Mouse (Mus musculus): ENCODE results near the gene Ctss. TPM values are rescaled to one million over a fixed set of nuclear protein-coding genes. Genes with fewer than 3 reads are reported as not detected.

Ctss gene
- polyA plus RNA-seq, 1 experiment from 2014 or later, result 32.5 TPM

DNA sequence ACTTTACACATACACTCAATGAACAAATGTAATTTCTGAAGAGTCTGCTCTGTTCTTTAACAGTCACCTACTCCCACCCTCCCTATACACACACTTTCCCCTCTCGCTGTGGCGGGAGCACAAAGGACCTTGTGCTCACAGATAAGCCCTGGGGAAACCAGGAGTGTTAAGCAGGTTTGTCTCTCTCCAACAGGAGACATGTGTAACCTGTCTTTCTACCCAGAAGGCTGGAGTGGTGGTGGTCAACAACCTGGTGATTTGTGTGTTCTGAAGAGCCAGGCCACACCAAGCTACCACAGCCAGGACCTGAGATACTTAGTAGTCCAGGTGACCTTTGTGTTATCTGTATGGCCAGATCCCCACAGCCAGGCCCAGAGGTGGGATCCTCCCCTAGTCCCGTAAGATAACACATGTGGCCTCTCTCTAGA is 10.0 kb upstream of the Ctss start:
- H3K9ac ChIP-seq, result no peak overlapping the region
- no peaks in the 10 kb centered on the region for H3K27me3 ChIP-seq (replicated peaks)
- 69% methylated on average over 3 of the region's 3 CpGs for WGBS
- peak; percentile 82 for ATAC-seq (ENCODE audit: insufficient read depth, low FRiP score, low read depth)
- H3K27ac ChIP-seq, result no peak overlapping the region
- H3K4me3 ChIP-seq (replicated peaks), result no peak overlapping the region
- H3K36me3 ChIP-seq, result no peaks in the 10 kb centered on the region
- no peak overlapping the region for H3K4me2 ChIP-seq
- H3K9me3 ChIP-seq, result no peaks in the 10 kb centered on the region
- 0 out of 2 replicates have a peak, but pooled peaks cover 2% of the 10 kb centered on the region for H3K4me1 ChIP-seq

DNA sequence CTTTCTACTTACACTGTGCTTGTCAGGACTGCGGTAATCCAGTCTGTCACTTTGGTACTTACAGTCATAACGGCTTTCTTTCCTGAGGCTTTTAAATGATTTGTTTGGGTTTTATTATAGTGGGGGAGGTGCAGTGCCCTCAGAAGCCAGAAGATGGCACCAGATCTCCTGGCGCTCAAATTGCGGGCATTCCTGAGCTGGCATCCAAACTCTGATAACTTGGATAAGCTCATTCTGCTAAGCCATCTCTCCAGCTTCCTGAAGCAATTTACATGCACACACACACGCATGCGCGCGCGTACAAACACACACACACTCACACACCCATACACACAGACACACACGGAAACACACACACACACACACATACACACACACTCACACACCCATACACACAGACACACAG is 9.1 kb upstream of the Ctss start:
- Histone ChIP-seq H3K4me2 (no peak overlapping the region), H3K9ac (no peak overlapping the region), H3K4me3 (replicated peaks) (no peak overlapping the region), H3K36me3 (no peaks in the 10 kb centered on the region), H3K27ac (no peak overlapping the region), H3K9me3 (no peaks in the 10 kb centered on the region), H3K4me1 (0 out of 2 replicates have a peak, but pooled peaks cover 2% of the 10 kb centered on the region), H3K27me3 (replicated peaks) (no peaks in the 10 kb centered on the region)
- WGBS, result 14% methylated on average over 10 of the region's 10 CpGs
- no peak for ATAC-seq (ENCODE audit: insufficient read depth, low FRiP score, low read depth)

DNA sequence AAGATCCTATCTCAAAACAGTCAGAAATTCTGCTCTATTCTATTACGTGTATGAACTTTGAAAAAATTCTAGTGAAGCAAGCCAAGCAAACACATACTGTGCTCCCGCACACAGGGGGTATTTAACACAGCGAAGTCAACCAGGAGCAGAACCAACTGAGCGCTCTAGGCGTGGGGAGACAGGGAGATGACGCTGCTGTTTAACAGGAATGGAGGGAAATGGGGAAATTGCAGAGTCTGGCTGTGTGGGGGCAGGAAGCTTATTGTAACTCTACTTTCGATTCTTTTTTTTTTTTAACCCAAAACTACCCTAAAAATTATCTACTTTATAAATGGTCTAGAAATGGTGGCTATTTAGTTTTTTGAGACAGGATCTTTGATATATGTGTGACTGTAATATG is 7.7 kb upstream of the Ctss start:
- no peak for ATAC-seq (ENCODE audit: insufficient read depth, low FRiP score, low read depth)
- H3K27ac ChIP-seq, result 0 out of 2 replicates have a peak overlapping the region, but pooled peaks have one; percentile 19
- 0 out of 2 replicates have a peak, but pooled peaks cover 2% of the 10 kb centered on the region for H3K4me1 ChIP-seq

DNA sequence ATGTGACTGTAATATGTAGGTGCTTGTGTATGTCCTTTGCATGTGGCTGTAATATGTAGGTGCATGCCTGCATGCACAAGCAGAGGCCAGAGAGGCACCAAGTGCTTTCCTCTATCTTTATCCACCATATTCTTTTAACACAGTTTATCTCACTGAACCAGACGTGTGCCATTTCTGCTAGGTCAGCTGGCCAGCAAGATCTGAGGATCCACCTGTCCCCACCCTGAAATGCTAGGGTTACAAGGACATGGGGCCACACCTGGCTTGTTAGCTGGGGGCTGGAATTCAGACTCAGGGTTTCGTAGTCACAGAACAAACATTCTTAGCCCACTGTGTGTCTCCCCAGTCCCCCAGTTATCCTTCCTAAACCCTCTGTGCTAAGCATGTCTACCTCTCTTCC is 7.3 kb upstream of the Ctss start:
- ATAC-seq (ENCODE audit: insufficient read depth, low FRiP score, low read depth), result peak; percentile 82; the same call in 1 of the 2 replicates
- H3K4me2 ChIP-seq, result no peak overlapping the region

More for the DNA sequence above, 7.7 kb upstream of the Ctss start:
- Histone ChIP-seq H3K27me3 (replicated peaks) (no peaks in the 10 kb centered on the region), H3K4me2 (no peak overlapping the region), H3K4me3 (replicated peaks) (no peak overlapping the region), H3K36me3 (no peaks in the 10 kb centered on the region), H3K9me3 (no peaks in the 10 kb centered on the region), H3K9ac (no peak overlapping the region)
- 74% methylated on average over 7 of the region's 7 CpGs for WGBS

DNA sequence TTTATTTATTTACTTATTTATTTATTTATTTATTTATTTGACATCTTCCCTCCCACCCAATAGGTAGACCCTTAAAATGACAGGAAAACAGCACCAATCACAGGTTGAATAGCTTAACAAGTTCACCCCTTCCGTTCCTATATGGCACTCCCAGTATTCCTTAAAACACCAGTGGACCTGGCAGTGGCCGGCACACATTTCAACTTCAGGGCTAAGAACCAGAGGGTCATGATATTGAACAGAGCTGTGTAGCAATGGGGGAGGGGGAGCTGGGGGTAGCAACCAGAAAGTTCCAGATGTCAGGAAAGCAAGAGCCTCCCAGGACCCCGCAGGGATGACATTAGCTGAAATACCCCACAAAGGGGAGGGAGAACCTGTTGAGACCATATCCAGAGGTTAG is 6.5 kb upstream of the Ctss start:
- Histone ChIP-seq H3K27me3 (replicated peaks) (no peaks in the 10 kb centered on the region), H3K4me3 (replicated peaks) (no peak overlapping the region), H3K9ac (no peak overlapping the region), H3K4me1 (0 out of 2 replicates have a peak, but pooled peaks cover 2% of the 10 kb centered on the region), H3K36me3 (no peaks in the 10 kb centered on the region), H3K27ac (no peak overlapping the region), H3K9me3 (no peaks in the 10 kb centered on the region), H3K4me2 (no peak overlapping the region)
- whole genome bisulfite sequencing, result 92% methylated on average over 3 of the region's 3 CpGs
- no peak for ATAC-seq (ENCODE audit: insufficient read depth, low FRiP score, low read depth)

More for the DNA sequence above, 7.3 kb upstream of the Ctss start:
- no peak overlapping the region for H3K27ac ChIP-seq
- H3K9ac ChIP-seq, result no peak overlapping the region
- H3K4me3 ChIP-seq (replicated peaks), result no peak overlapping the region
- H3K4me1 ChIP-seq, result 0 out of 2 replicates have a peak, but pooled peaks cover 2% of the 10 kb centered on the region
- H3K9me3 ChIP-seq, result no peaks in the 10 kb centered on the region
- WGBS, result 50% methylated on average over 2 of the region's 2 CpGs
- no peaks in the 10 kb centered on the region for H3K36me3 ChIP-seq
- no peaks in the 10 kb centered on the region for H3K27me3 ChIP-seq (replicated peaks)

DNA sequence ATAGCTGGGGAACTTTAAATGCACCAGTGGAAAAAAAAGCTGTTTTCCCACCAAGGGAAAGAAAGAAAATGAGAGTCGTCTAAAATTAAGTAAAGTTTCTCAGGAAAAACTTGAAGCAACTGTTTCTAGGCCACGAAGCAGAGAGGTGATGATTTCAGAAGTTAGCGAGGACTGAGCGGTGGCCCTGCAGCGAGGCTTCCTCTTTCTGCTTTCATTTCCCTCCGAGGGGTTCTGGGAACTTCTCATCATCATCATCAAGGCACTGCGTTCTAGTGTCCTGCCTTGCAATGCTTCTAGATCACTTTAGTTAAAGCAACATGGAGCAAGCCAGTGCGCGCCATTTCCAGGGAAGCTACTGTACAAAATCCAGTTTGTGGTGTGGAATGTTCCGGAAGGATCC is 5.4 kb upstream of the Ctss start:
- ATAC-seq (ENCODE audit: insufficient read depth, low FRiP score, low read depth), result no peak
- Histone ChIP-seq H3K4me3 (replicated peaks) (no peak overlapping the region), H3K4me1 (0 out of 2 replicates have a peak, but pooled peaks cover 2% of the 10 kb centered on the region), H3K9me3 (no peaks in the 10 kb centered on the region), H3K36me3 (no peaks in the 10 kb centered on the region), H3K27ac (no peak overlapping the region), H3K27me3 (replicated peaks) (no peaks in the 10 kb centered on the region), H3K4me2 (no peak overlapping the region), H3K9ac (no peak overlapping the region)
- 79% methylated on average over 10 of the region's 10 CpGs for WGBS

DNA sequence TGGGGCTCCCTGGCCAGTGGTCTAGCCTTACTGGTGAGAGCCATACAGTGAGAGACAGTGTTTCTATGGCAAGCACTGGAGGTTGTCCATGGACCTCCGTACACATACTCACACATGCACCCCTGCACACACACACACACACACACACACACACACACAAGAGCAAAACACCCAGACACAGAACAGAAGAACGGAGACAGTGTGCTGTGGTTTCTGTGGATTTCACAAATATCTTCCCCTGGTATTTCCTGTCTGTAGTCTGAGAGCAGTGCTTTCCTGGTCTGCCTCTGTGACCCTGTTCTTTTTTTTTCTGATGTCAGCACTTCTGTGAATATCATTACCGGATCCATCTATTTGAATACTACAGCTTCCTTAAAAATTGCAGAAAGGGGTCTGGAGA is 2.9 kb upstream of the Ctss start:
- no peak overlapping the region for H3K4me2 ChIP-seq
- 48% methylated on average over 3 of the region's 3 CpGs for WGBS
- no peaks in the 10 kb centered on the region for H3K9me3 ChIP-seq
- H3K27ac ChIP-seq, result no peak overlapping the region
- H3K9ac ChIP-seq, result no peak overlapping the region
- H3K4me3 ChIP-seq (replicated peaks), result no peak overlapping the region
- no peak for ATAC-seq (ENCODE audit: insufficient read depth, low FRiP score, low read depth)
- H3K4me1 ChIP-seq, result no peaks in the 10 kb centered on the region
- no peaks in the 10 kb centered on the region for H3K27me3 ChIP-seq (replicated peaks)
- H3K36me3 ChIP-seq, result no peaks in the 10 kb centered on the region

DNA sequence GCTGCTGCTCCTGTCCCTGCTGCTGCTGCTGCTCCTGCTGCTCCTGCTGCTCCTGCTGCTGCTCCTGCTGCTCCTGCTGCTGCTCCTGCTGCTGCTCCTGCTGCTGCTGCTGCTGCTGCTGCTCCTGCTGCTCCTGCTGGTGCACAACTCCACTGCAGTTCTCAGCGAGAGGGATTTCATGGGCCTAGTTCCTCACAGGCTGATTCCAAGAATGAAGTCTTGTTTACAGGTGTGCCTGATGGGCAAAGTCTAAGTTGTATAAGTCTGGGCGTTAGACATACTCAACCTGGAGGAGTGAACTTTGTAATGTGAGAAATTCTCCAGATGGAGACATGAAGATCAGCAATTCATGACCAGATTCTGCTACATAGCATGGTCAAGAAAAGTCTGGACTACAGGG is 1.9 kb upstream of the Ctss start:
- Histone ChIP-seq H3K9ac (no peak overlapping the region), H3K4me3 (replicated peaks) (no peak overlapping the region), H3K4me2 (no peak overlapping the region), H3K4me1 (no peaks in the 10 kb centered on the region), H3K36me3 (no peaks in the 10 kb centered on the region), H3K9me3 (no peaks in the 10 kb centered on the region), H3K27ac (no peak overlapping the region), H3K27me3 (replicated peaks) (no peaks in the 10 kb centered on the region)
- WGBS, result 49% methylated on average over 2 of the region's 2 CpGs
- ATAC-seq (ENCODE audit: insufficient read depth, low FRiP score, low read depth), result no peak

DNA sequence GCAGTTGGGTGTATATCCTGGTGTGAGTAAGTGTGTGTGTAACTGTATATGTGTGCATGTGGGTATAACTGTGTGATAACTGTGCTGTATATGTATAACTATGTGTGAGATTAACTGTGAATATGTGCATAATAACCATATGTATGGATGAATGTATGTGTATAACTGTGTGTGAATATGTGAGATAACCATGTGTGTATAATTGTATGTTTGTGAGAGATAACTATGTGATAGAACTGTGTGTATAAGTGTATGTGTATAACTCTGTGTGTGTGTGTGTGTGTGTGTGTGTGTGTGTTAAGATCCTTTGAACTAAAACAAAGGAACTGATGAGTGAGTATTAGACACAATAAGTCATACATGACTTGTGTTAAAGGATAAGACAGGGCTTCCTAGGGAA is 475 bp upstream of the Ctss start:
- Histone ChIP-seq H3K4me1 (no peaks in the 10 kb centered on the region), H3K4me2 (no peak overlapping the region), H3K9ac (no peak overlapping the region), H3K36me3 (no peaks in the 10 kb centered on the region), H3K4me3 (replicated peaks) (no peak overlapping the region), H3K27ac (no peak overlapping the region), H3K9me3 (no peaks in the 10 kb centered on the region), H3K27me3 (replicated peaks) (no peaks in the 10 kb centered on the region)
- ATAC-seq (ENCODE audit: insufficient read depth, low FRiP score, low read depth), result no peak

DNA sequence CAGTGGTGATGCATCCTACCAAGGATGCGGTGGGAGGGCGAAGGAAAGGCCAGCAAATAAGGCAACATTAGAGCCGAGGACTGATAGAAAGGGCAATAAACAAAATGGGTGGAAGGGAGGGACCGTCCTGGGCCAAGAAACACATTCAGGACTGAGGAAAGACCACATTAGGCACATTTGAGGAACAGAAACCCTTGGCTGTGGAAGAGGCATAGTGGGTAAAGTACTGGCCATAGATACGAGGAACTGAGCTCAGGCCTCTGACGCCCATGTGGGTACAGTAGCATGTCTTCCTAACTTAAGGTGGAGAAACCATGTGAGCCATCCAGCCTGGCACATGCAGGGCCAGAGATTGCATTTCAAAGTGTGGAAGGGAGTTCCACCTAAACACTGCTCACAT is 3.2 kb downstream of the Ctss start:
- Histone ChIP-seq H3K27ac (no peak overlapping the region), H3K4me3 (replicated peaks) (no peak overlapping the region), H3K4me2 (no peak overlapping the region), H3K4me1 (no peaks in the 10 kb centered on the region), H3K9me3 (no peaks in the 10 kb centered on the region), H3K27me3 (replicated peaks) (no peaks in the 10 kb centered on the region), H3K36me3 (no peaks in the 10 kb centered on the region), H3K9ac (no peak overlapping the region)
- no peak for ATAC-seq (ENCODE audit: insufficient read depth, low FRiP score, low read depth)
- 83% methylated on average over 6 of the region's 6 CpGs for WGBS

DNA sequence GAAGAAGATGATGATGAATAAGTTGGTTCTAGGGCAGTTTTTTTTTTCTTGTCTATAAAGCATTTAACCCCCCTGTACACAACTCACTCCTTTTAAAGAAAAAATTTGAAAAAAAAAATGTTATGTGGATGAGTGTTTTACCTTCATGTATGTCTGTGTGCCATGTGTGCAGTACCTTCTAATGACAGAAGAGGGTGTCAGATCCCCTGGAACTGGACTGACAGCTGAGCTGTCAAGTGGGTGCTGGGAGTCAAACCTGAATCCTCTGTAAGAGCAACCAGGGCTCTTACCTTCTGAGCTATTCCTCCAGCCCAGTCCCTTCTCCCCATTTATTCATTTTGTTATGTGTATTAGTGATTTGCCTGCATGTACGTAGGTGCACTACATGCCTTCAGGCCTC is 4.4 kb downstream of the Ctss start:
- 86% methylated on average over 1 of the region's 1 CpGs for WGBS
- no peak for ATAC-seq (ENCODE audit: insufficient read depth, low FRiP score, low read depth)
- Histone ChIP-seq H3K36me3 (no peaks in the 10 kb centered on the region), H3K4me3 (replicated peaks) (no peak overlapping the region), H3K4me2 (no peak overlapping the region), H3K27me3 (replicated peaks) (no peaks in the 10 kb centered on the region), H3K27ac (no peak overlapping the region), H3K9ac (no peak overlapping the region), H3K9me3 (no peaks in the 10 kb centered on the region), H3K4me1 (no peaks in the 10 kb centered on the region)

DNA sequence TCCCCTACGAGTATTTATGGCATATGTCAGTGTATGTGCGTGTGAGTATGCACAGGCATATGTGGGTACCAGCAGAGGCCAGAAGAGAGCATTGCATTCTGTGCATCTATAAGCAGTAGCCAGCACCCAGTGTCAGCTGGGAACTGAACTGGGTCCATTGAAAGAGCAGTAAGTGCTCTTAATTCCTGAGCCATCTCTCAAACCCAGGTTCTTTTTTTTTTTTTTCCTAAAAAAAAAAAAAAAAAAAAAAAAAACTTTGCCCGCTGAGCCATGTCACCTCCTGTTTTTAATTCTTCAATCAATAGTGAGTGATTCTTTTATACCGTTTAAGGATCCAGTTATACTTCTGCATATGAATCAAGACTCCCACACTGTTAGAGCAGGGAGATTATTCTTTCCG is 6.8 kb downstream of the Ctss start:
- H3K9ac ChIP-seq, result no peak overlapping the region
- H3K4me3 ChIP-seq (replicated peaks), result no peak overlapping the region
- H3K36me3 ChIP-seq, result no peaks in the 10 kb centered on the region
- H3K4me2 ChIP-seq, result no peak overlapping the region
- H3K9me3 ChIP-seq, result no peaks in the 10 kb centered on the region
- no peaks in the 10 kb centered on the region for H3K4me1 ChIP-seq
- 91% methylated on average over 5 of the region's 5 CpGs for WGBS
- ATAC-seq (ENCODE audit: insufficient read depth, low FRiP score, low read depth), result no peak
- H3K27ac ChIP-seq, result no peak overlapping the region
- H3K27me3 ChIP-seq (replicated peaks), result no peaks in the 10 kb centered on the region

DNA sequence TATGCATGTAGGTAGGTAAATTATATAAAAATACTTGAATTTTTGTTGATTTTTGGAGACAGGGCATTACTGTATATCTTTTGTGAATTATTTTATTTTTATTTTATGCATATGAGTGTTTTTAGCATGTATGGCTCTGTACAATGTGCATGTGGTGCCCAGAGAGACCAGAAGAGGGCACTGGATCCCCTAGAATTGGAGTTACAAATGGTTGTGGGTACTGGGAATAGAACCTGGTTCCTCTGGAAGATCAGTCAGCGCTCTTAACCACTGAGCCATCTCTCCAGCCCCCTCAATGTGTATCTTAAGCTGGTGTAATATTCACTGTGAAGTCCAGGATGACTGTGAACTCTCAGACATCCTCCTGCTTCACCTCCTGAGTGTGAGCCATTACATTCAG is 8.3 kb downstream of the Ctss start:
- ATAC-seq (ENCODE audit: insufficient read depth, low FRiP score, low read depth), result no peak
- Histone ChIP-seq H3K4me2 (no peak overlapping the region), H3K27me3 (replicated peaks) (no peaks in the 10 kb centered on the region), H3K9me3 (no peaks in the 10 kb centered on the region), H3K36me3 (no peaks in the 10 kb centered on the region), H3K4me1 (no peaks in the 10 kb centered on the region), H3K4me3 (replicated peaks) (no peak overlapping the region), H3K27ac (no peak overlapping the region), H3K9ac (no peak overlapping the region)
- 84% methylated on average over 1 of the region's 1 CpGs for WGBS

All from stomach, embryonic 15.5 days (tissue).